Mouse (Mus musculus): ENCODE measurements around the gene P4hb.

DNA sequence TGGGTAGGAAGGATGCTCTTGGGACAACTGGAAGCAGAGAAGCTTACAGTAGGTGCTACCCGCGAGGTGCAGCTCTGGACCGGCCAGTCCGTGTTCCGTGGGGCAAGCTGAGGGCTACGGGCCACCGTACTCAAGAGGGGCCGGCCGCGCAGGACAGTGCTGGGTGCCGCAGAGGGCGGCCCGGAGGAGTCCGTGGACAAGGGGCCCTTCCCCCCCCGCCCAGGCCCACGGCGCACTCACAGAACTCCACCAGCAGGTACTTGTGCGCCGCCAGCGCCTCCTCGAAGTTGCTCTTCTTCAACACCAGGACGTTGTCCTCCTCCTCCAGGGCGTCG lies 669 bp downstream of the P4hb start:
- no peak for TF ChIP-seq POLR2AphosphoS2 (IDR thresholded peaks at IDR 0.05; ENCODE audit: insufficient read length, low read depth)
- TF ChIP-seq POLR2A (IDR thresholded peaks at IDR 0.05; ENCODE audit: insufficient read length, low read depth): no peak
- no peak for TF ChIP-seq SRF (IDR thresholded peaks at IDR 0.05; ENCODE audit: control insufficient read depth, insufficient read length, low read depth)
